Mouse (Mus musculus) WW6 (cell line): ENCODE measurements at regions not wholly inside any gene's neighbourhood (a gene's known extent, or its start where the extent isn't known, plus 50 kb on each side); places are given as distances from the start of the nearest gene placed in this dataset.

Source experiments
- DNase-seq: peaks from one replicate; pipeline ENCODE4 v3.0.0-alpha.2; 2013; ENCODE audit warnings: low read depth, low spot score

- no peak for DNase-seq
These were observed 711.5 kb upstream of the Kirrel3 start for GRCm38 (mm10) chr9:33774178-33774577.

GRCm38 (mm10) chr9:33790617-33791016 lies 695.1 kb upstream of the Kirrel3 start:
- DNase-seq = no peak

- no peak for DNase-seq
These were observed 685.4 kb upstream of the Kirrel3 start for GRCm38 (mm10) chr9:33800250-33800649.

DNA sequence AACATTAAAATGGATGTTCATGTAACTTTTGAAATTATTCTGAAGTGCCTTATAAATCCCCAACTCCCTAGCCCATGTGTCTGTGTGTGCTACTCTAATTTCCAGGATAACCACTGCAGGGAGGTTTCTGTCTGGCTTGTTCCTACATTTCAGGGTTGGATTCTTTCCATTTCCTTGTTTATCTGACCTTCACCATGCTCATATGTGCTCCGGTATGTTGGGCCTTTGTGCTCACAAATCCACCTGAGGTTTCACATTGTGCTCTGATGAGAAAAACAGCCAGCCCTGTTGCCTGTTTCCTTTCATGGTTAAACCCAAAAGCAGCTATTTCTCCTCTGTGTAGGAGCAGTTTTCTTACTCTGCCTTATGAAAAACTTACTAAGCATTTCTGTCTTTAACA lies 684.9 kb upstream of the Kirrel3 start:
- DNase-seq = no peak

GRCm38 (mm10) chr9:33814739-33815368 lies 670.8 kb upstream of the Kirrel3 start:
- DNase-seq = no peak

GRCm38 (mm10) chr9:33822574-33823394 lies 662.9 kb upstream of the Kirrel3 start:
- no peak for DNase-seq

DNA sequence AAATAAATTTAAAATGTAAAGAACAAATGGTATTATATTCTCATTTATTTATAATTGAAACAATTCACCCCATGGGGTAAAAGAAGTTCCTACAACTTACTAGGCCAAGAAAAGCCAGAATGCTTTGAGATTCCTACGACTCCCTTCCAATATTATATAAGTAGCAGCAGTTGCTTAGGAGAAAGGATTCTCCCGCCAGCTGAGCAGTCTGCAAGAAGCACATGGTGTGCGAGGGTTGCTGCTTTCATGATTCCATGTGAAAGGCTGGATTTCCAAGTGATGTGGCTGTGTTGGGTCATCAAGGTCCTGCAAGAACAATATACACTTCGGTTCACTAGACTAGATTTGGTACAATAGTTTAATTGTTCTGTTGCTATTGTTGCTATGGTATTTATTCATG lies 659.6 kb upstream of the Kirrel3 start:
- DNase-seq = no peak

- no peak for DNase-seq
These were observed 658.3 kb upstream of the Kirrel3 start for GRCm38 (mm10) chr9:33827409-33827808.

DNA sequence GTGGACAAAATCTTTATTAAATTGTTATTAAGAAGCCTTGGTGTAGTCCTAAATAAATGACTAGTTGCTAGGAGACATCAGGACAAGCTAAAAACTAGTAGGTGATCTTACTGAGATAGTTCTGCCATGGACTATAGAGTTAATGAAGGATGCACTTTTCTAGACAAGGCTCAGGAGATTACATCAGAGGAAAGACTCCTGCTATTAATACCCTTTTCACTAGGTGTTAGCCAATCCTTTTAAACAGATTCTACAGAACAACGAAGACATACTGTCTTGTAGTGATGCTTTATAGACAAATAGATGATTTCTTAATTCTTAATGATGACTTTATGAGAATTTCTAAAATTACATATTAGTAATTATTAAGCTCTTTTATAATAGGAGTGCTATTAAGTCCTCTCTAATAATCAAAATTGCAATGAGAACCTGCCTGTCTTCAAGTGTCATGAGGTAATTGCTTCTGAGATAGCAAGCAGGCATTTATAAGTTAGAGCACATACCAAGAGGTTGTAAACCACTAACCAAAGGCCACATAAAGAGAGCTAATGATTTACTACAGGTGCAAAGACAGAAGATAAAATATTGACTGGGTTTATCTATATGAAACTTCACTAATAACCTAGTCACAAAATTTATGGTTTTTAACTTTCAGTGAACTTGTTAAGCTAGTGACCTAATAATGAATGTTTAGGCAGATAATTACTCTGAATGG lies 647.9 kb upstream of the Kirrel3 start:
- DNase-seq = no peak

DNA sequence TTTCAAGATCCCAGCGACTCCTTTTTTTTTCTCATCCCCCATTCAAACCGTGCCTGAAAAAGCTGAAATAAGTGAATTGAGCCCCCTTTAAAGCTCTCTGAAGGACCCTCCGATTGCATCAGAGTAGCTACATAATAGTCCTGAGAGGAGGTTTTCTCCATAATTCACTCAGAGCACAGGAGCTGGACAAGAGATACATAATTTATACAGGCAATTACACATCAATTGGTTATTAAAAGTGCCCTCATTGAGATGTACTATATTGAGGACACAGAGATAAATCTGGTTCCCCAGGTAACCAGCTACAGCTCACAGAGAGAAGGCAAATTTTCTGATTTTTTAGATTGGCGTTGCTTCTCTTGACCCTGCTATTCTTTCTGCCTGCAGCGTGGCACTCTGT lies 636.1 kb upstream of the Kirrel3 start:
- no peak for DNase-seq

DNA sequence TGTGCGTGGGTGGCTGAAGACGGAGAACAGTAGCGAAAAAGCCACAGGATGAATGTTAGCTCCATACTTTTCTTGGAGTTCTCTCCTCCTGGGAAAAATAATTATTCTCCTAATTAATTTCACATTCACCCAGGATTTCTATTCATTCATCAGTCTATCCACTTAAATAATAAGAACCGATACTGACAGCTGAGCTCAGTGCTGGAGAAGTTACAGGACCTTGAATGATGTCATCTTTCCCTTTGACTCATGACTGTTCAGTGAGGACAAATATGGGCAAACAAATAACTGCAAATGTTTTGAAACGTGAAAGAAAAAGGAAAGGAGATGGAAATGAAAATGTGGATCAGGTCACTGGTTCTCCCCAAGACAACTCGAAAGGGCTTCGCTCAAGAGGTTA lies 635.7 kb upstream of the Kirrel3 start:
- no peak for DNase-seq

DNA sequence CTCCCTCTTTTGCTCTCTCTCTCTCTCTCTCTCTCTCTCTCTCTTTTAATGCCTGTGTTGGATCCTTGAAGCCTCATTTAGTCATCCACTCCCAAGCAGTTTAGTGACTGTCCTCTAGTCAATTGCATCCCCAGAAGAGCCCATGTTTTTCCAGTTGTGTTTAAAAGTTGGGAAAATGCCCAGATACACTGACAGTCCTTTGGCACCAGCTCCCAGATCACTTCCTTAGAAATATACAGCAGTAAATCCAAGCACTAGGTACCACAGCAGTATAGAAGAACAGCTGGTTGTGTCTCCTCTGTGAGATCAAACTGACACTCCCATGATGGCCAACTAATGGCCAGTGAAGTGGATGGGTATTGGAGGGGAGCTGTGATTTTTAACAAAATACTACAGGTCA lies 634.7 kb upstream of the Kirrel3 start:
- DNase-seq = no peak

DNA sequence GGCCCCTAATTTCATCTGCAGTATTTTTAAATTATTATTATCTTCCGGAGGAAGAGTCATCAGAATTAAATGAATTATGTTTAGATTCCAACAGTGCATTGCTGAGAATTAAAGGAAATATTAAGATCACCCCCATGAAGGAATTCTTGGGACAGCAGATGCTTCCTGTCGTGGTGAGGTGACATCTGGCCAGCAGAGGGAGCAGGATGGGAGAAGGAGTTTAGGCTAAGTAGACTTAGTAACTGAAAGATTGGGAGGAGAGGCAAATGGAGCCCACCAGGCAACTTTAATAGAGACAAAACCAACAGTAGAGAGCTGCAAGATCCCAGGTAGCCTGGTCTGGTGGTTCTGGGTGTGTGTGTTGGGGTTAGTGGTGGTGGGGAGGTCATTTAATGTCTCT lies 629.5 kb upstream of the Kirrel3 start:
- DNase-seq = no peak

DNA sequence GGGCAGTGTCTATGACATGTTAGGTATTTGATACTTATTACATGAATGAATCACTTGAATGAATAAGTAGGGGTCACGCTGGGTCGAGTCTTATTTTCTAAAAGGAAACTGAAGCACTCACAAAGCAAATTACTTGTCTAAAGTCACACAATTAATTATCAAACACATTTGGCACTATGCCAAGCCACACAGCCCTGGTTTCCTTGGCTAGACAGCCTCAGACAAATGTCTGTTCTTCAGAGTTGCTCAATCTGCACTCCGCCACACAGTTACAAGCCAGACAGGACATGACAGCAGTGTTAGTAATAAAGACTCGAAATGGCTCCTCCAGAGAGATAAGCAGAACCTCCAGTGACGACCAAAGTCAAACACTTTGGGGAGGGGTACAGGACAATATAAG lies 627.2 kb upstream of the Kirrel3 start:
- DNase-seq = no peak

DNA sequence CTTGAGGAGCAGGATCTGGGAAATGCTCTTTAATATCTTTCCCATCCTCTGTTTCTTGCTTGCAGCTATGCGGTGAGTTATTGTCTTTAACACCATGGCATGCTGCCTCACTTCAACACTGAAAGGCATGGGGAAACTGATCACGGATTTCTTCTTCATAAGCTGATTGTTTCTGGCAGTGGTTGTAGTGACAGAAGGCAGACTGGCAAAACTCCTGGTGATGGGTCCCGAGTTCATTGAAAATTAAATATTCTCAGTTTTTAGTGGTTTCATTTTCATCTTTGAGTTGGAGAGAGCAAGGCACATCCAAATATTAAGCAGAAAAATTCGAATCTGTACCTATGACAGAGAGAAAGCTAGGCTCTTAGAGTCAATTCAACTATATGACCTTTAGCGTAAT lies 617.0 kb upstream of the Kirrel3 start:
- DNase-seq = no peak

DNA sequence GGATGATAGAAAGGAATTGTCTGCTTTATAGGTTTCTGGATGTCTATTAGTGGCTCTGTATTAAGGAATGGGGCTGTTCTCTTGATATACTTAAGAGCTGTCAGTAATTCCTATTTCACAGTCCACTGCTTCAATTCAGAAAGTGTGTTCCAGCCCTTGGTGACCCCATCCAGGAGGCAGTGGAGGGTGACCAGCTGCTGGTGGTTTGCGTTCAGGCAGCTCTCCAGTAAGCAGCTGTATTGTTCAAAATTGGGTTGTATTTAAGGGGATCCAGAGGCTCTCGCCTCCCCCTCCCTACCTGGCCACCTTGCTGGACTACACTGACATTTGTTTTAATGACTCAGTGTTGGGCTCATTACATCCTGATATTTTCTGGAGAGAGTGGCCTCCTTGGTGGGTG lies 598.4 kb upstream of the Kirrel3 start:
- no peak for DNase-seq

- DNase-seq = no peak
These were observed 593.7 kb upstream of the Kirrel3 start for GRCm38 (mm10) chr9:33892001-33892400.

DNA sequence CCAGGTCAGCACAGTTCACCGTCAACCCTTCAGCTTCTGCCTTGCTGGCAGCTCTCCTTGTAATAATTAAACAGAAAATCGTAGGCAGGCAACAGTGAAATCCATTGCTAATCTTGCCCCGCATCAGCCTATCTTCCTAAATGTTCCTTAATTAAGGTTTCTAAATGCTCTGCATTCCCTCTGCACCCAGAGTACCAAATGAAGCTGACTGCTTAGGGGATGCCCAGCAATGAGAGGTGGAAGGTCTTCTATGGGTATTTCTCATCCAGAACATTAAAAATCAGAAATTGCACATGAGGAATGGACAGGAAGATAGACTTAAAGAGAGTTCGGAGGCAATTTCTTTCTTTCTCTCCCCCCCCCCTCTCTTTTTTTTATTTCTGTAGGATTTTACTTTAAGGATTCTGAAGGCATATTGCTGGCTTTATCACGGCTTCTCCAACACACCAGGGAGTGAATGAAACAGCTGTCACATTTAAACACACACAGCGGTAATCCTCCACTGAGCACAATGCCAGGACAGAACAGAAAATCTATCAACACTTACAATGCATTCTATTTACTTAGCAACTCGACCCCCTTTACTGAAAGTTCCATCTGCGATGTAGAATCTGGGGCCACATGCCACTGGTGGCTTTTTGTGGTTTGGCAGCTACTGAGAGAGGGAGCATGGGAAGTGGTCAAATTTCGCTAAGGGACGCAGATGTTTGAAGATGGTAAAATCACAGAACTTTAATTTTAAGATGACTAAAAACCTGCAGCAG lies 584.2 kb upstream of the Kirrel3 start:
- DNase-seq = no peak

- DNase-seq = no peak
These were observed 581.6 kb upstream of the Kirrel3 start for GRCm38 (mm10) chr9:33903991-33904570.

GRCm38 (mm10) chr9:33914919-33915318 lies 570.8 kb upstream of the Kirrel3 start:
- DNase-seq = no peak

GRCm38 (mm10) chr9:33915349-33916056 lies 570.2 kb upstream of the Kirrel3 start:
- no peak for DNase-seq
